Mouse (Mus musculus): ENCODE results near the gene Gjb2. TPM values are rescaled to one million over a fixed set of nuclear protein-coding genes. Genes with fewer than 3 reads are reported as not detected.

Gene Gjb2
- polyA plus RNA-seq, 1 experiment: 0.02 TPM

DNA sequence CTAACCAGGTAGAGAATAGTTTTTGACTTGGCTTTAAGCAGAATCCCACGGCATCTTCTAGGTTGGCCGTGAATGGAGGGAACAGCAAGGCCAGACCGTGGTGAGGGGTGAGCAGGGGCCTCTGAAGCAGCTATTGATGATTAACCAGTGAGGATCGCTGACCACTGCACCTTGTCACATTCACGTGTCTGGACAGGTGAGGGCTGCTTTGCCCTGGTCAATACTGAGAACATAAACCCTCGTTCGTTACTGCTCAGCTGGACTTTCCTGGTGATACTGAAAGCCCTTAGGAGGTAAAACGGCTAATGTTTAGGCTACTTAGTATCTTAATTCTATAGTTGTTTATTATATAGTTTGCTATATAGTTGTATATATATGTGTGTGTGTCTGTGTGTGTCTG, 2.6 kb upstream of the Gjb2 start:
- no peaks in the 10 kb centered on the region; the same call in 1 of the 2 replicates for H3K9me3 ChIP-seq (ENCODE audit: control insufficient read depth, low read length)
- TF ChIP-seq TAL1 (IDR thresholded peaks at IDR 0.05; ENCODE audit: low read length) (no peak), GATA1 (IDR thresholded peaks at IDR 0.05; ENCODE audit: low read length) (no peak)
- H3K4me3 ChIP-seq (replicated peaks): no peak overlapping the region
- peaks cover 8% of the 10 kb centered on the region for H3K4me1 ChIP-seq (ENCODE audit: control insufficient read depth)
- peaks cover 54% of the 10 kb centered on the region for H3K27me3 ChIP-seq (ENCODE audit: control insufficient read depth)
- no peaks in the 10 kb centered on the region for H3K36me3 ChIP-seq (ENCODE audit: control insufficient read depth)

DNA sequence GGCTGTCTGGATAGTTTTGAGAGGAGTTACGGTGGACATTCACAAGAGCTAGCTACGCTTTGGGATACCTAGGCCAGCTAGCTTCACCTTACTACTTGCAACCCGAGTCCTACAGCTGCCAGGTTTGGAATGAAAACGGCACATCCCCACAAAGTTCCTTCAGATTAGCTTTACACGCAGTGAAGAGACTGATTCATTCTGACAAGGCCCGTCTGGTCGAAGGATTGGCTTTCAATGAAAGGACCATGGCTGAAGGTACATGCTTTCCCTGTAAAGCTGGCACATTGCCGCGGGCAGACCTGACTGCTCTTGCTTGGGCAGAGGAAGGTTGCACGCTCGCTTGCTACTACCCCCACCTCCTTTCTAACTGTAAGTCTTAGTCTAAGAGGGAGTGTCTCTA, 1.2 kb upstream of the Gjb2 start:
- Histone ChIP-seq H3K36me3 (ENCODE audit: control insufficient read depth) (no peaks in the 10 kb centered on the region), H3K4me1 (ENCODE audit: control insufficient read depth) (peaks cover 8% of the 10 kb centered on the region), H3K4me3 (replicated peaks) (no peak overlapping the region), H3K9me3 (ENCODE audit: control insufficient read depth, low read length) (no peaks in the 10 kb centered on the region; the same call in 1 of the 2 replicates), H3K27me3 (ENCODE audit: control insufficient read depth) (peaks cover 49% of the 10 kb centered on the region)
- TF ChIP-seq GATA1 (IDR thresholded peaks at IDR 0.05; ENCODE audit: low read length) (no peak), TAL1 (IDR thresholded peaks at IDR 0.05; ENCODE audit: low read length) (no peak)

DNA sequence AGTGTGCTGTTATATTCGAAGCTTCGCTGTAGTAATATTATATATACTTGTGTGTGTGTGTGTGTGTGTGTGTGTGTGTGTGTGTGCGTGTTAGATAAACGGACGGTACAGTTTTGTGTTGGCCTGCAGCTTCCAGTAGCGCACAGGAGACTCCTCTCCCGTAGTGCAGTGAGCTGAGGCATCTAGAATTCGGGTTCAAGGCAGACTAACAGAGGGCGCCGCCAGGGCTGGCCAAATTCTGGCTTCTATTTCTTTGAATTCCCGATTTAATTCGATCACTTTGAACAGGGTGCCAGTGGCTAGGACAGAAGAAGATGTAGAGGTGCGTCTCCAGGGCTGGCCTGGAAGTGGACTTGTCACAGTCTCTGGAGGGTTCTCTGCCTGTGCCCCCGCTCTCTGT, 609 bp upstream of the Gjb2 start:
- Histone ChIP-seq H3K27me3 (ENCODE audit: control insufficient read depth) (peaks cover 49% of the 10 kb centered on the region), H3K36me3 (ENCODE audit: control insufficient read depth) (no peaks in the 10 kb centered on the region), H3K4me1 (ENCODE audit: control insufficient read depth) (peaks cover 8% of the 10 kb centered on the region), H3K4me3 (replicated peaks) (no peak overlapping the region), H3K9me3 (ENCODE audit: control insufficient read depth, low read length) (no peaks in the 10 kb centered on the region; the same call in 1 of the 2 replicates)
- TF ChIP-seq GATA1 (IDR thresholded peaks at IDR 0.05; ENCODE audit: low read length) (no peak), TAL1 (IDR thresholded peaks at IDR 0.05; ENCODE audit: low read length) (no peak)

DNA sequence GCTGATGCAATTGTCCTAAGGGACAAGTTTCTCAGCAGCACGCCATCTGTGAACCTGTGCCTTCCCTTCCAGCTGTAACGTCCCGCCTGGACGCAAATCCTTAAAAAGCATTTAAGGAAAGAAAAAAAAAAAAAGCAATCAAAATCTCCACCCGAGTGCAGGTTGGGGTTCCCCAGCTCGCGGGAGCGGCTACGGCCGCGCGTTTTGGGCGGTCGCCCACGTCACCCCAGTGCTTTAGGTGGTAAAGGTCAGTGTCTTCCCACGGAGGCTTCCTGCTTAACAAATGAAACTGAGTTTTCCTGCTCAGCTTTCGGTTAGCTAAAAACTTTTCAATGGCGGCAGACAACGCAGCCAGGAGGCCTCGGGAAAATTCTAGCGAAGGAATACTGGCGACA, 794 bp downstream of the Gjb2 start:
- H3K36me3 ChIP-seq (ENCODE audit: control insufficient read depth): no peaks in the 10 kb centered on the region
- no peaks in the 10 kb centered on the region; the same call in 1 of the 2 replicates for H3K9me3 ChIP-seq (ENCODE audit: control insufficient read depth, low read length)
- peaks cover 49% of the 10 kb centered on the region for H3K27me3 ChIP-seq (ENCODE audit: control insufficient read depth)
- peaks cover 8% of the 10 kb centered on the region for H3K4me1 ChIP-seq (ENCODE audit: control insufficient read depth)
- TF ChIP-seq GATA1 (IDR thresholded peaks at IDR 0.05; ENCODE audit: low read length) (no peak), TAL1 (IDR thresholded peaks at IDR 0.05; ENCODE audit: low read length) (no peak)
- H3K4me3 ChIP-seq (replicated peaks): peak overlapping the region; percentile 64

DNA sequence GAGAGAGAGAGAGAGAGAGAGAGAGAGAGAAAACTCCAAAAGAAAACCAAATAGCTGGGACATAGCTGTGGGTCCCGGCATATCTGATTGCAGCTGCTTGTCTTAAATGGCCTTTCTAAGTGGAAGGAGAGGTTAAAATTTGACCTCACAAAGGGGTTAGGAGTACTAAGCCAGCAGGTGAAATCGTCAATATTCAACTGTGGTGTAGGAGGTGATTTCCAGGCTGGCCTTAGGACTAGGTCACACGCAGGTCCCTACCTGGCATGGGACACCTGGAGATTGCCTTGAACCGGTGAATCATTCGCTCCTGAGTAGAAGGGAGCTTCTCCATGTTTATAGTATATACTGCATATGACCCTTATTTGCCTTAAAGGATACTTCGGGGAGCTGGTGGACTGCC, 1.4 kb downstream of the Gjb2 start:
- H3K9me3 ChIP-seq (ENCODE audit: control insufficient read depth, low read length): no peaks in the 10 kb centered on the region; the same call in 1 of the 2 replicates
- no peaks in the 10 kb centered on the region for H3K36me3 ChIP-seq (ENCODE audit: control insufficient read depth)
- peak overlapping the region; percentile 64 for H3K4me3 ChIP-seq (replicated peaks)
- peaks cover 8% of the 10 kb centered on the region for H3K4me1 ChIP-seq (ENCODE audit: control insufficient read depth)
- no peak for TF ChIP-seq GATA1 (IDR thresholded peaks at IDR 0.05; ENCODE audit: low read length)
- no peak for TF ChIP-seq TAL1 (IDR thresholded peaks at IDR 0.05; ENCODE audit: low read length)
- peaks cover 49% of the 10 kb centered on the region for H3K27me3 ChIP-seq (ENCODE audit: control insufficient read depth)

DNA sequence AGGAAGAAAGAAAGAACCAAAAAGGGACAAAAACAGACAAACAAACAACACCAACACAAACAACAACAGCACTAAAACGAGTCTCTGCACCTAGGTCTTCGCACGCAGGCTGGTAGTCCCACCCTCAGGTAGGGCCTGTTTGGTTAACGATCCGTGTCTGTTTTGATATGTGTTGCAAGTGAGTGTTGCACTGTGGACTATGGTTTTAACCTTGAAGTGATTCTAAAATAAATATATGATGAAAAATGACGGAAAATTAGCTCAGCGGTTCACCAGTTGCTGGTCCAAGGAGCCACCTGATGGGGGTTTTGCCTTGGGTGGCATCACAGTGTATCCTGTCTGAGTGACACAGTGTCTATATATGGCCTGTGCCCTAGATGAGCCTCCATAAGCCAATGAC, 2.9 kb downstream of the Gjb2 start:
- H3K4me3 ChIP-seq (replicated peaks): no peak overlapping the region
- TF ChIP-seq GATA1 (IDR thresholded peaks at IDR 0.05; ENCODE audit: low read length): no peak
- TF ChIP-seq TAL1 (IDR thresholded peaks at IDR 0.05; ENCODE audit: low read length): no peak
- peaks cover 8% of the 10 kb centered on the region for H3K4me1 ChIP-seq (ENCODE audit: control insufficient read depth)
- H3K9me3 ChIP-seq (ENCODE audit: control insufficient read depth, low read length): no peaks in the 10 kb centered on the region; the same call in 1 of the 2 replicates
- H3K36me3 ChIP-seq (ENCODE audit: control insufficient read depth): no peaks in the 10 kb centered on the region
- H3K27me3 ChIP-seq (ENCODE audit: control insufficient read depth): peaks cover 41% of the 10 kb centered on the region

DNA sequence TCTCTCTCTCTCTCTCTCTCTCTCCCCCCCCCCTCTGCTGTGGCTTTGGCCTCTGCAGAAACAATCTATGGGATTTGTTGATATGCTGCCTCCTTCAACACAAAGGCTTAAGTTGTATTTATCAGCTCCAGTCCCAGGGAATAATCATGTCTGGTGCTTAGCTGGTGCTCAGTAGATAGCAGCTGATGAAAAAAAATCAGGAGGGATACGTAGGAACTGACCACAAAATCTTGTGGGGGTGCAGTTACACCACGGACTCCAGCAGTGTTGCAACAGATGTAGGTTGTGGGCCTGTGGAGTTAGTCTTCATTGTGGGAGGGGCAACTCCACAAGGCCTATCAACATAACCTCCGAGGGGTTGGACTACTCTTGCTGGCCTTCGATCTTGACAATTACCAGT, 8.6 kb downstream of the Gjb2 start:
- H3K9me3 ChIP-seq (ENCODE audit: control insufficient read depth, low read length): no peaks in the 10 kb centered on the region
- no peaks in the 10 kb centered on the region for H3K27me3 ChIP-seq (ENCODE audit: control insufficient read depth)
- no peaks in the 10 kb centered on the region for H3K36me3 ChIP-seq (ENCODE audit: control insufficient read depth)
- peaks cover 12% of the 10 kb centered on the region for H3K4me1 ChIP-seq (ENCODE audit: control insufficient read depth)
- H3K4me3 ChIP-seq (replicated peaks): no peak overlapping the region
- TF ChIP-seq GATA1 (IDR thresholded peaks at IDR 0.05; ENCODE audit: low read length) (no peak), TAL1 (IDR thresholded peaks at IDR 0.05; ENCODE audit: low read length) (no peak)

DNA sequence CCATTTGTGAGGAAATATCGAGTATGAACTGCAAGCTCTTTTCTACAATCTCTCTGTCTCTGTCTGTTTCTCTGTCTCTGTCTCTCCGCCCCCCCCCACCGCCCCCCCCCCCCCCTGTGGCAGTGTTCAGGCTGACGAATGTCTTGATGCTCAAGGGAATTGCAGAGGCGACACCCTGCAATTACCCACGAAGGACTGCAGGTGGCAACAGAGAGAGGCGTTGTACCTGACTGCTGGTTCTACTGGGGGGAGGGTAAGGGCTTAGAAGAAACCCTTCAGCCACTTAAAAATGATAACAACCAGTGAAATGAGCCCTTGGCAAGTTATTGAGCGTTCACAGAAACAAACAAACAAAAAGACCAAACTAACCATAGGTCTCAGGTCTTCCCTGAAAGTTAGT, 11.5 kb downstream of the Gjb2 start:
- no peak for TF ChIP-seq GATA1 (IDR thresholded peaks at IDR 0.05; ENCODE audit: low read length)
- no peak for TF ChIP-seq TAL1 (IDR thresholded peaks at IDR 0.05; ENCODE audit: low read length)
- peaks cover 12% of the 10 kb centered on the region for H3K4me1 ChIP-seq (ENCODE audit: control insufficient read depth)

DNA sequence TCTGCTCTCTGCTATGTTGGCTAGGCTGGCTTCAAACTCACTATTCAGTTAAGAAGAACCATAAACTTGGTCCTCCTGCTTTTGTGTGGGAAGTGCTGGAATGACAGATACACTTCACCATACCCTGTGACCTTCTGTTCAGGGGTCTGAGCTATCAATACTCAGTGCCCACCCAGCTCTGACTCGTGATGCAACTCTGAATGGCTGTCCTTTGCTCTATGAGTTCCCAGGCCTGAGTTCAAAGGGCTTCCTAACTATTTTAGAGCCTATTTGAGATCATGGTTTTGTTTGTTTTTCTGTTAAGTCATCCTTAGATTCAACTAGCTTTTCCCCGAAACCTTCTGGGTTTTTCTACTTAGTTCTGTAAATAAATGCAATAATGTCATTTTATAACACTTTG, 14.5 kb downstream of the Gjb2 start:
- TF ChIP-seq TAL1 (IDR thresholded peaks at IDR 0.05; ENCODE audit: low read length): no peak
- no peak for TF ChIP-seq GATA1 (IDR thresholded peaks at IDR 0.05; ENCODE audit: low read length)
- H3K27me3 ChIP-seq (ENCODE audit: control insufficient read depth): no peaks in the 10 kb centered on the region; the same call in 1 of the 2 replicates
- H3K36me3 ChIP-seq (ENCODE audit: control insufficient read depth): no peaks in the 10 kb centered on the region
- no peaks in the 10 kb centered on the region for H3K9me3 ChIP-seq (ENCODE audit: control insufficient read depth, low read length)
- no peak overlapping the region for H3K4me3 ChIP-seq (replicated peaks)
- H3K4me1 ChIP-seq (ENCODE audit: control insufficient read depth): peaks cover under 1% of the 10 kb centered on the region; the same call in 1 of the 2 replicates

More for the DNA sequence above, 11.5 kb downstream of the Gjb2 start:
- no peaks in the 10 kb centered on the region for H3K36me3 ChIP-seq (ENCODE audit: control insufficient read depth)
- H3K9me3 ChIP-seq (ENCODE audit: control insufficient read depth, low read length): no peaks in the 10 kb centered on the region
- H3K4me3 ChIP-seq (replicated peaks): no peak overlapping the region
- no peaks in the 10 kb centered on the region; the same call in 1 of the 2 replicates for H3K27me3 ChIP-seq (ENCODE audit: control insufficient read depth)

DNA sequence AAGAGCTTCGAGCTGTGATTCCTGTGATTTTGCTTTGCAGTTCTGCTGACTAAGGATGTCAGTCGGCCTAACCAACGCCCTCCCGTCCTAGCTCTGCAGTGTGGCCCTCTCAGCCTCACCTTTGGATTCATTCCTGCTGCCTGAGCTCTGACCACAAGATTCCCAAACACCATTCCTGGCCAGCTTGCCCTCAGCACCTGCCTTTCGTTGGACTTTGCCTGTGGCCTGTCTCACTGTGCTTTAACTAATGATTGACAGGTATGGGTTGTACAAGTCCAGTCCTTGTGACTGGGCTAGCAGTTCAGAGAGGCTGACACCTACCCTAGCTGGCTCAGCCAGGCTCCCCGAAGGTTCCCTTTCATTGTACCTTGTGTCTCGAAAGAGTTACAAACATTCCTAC, 15.4 kb downstream of the Gjb2 start:
- H3K9me3 ChIP-seq (ENCODE audit: control insufficient read depth, low read length): no peaks in the 10 kb centered on the region
- H3K36me3 ChIP-seq (ENCODE audit: control insufficient read depth): no peaks in the 10 kb centered on the region
- no peak overlapping the region for H3K4me3 ChIP-seq (replicated peaks)
- H3K4me1 ChIP-seq (ENCODE audit: control insufficient read depth): no peaks in the 10 kb centered on the region; the same call in 1 of the 2 replicates
- TF ChIP-seq TAL1 (IDR thresholded peaks at IDR 0.05; ENCODE audit: low read length) (no peak), GATA1 (IDR thresholded peaks at IDR 0.05; ENCODE audit: low read length) (no peak)
- no peaks in the 10 kb centered on the region; the same call in 1 of the 2 replicates for H3K27me3 ChIP-seq (ENCODE audit: control insufficient read depth)
